Mouse (Mus musculus): Measurements from ENCODE around the gene Tecr.

GRCm38 (mm10) chr8:83567668-83568067, 40.1 kb downstream of the Tecr start:
- TF ChIP-seq CTCF (IDR thresholded peaks at IDR 0.05; ENCODE audit: control insufficient read depth, insufficient read depth, insufficient read length) (no peak), CEBPB (IDR thresholded peaks at IDR 0.05; ENCODE audit: low read depth) (no peak), USF1 (IDR thresholded peaks at IDR 0.05; ENCODE audit: low read depth) (no peak), FOSL1 (IDR thresholded peaks at IDR 0.05; ENCODE audit: insufficient read depth, low read length, poor library complexity, severe bottlenecking) (no peak), MAX (IDR thresholded peaks at IDR 0.05) (no peak)
